Mouse (Mus musculus): ENCODE measurements around the gene Olfr954.

Olfr954 gene

GRCm38 (mm10) chr9:39456401-39456800 is at the start of gene Olfr954:
Gene Olfr954 (plus strand): TSS chr9:39456701.
- no peak for DNase-seq (ENCODE audit: low spot score)

DNA sequence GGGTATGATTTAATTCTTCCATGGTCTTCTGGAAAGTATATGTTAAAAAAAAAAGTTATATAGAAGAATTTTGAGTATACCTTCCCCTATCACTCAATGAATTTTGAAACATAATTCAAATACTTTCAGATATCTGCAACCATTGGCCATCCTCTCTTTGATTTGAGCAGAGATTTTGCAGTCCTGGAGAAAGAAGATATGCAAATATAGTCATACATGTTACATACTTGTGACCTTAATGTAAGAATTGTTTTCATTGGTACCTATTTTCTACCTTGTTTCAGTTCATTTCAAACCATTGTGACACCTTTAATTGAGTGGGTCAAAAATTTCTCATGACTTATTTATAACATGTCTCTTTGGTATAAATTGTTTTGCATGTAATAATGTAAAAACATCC is 29.5 kb upstream of the Olfr954 start, which contains the start of gene Olfr952:
Gene Olfr952 (minus strand): TSS at position 101 of the 400 bp plus-strand sequence.
- no peak for DNase-seq (ENCODE audit: low spot score)

GRCm38 (mm10) chr9:39471844-39472243 is 15.3 kb downstream of the Olfr954 start, which contains the start of gene Olfr955:
Gene Olfr955 (minus strand): TSS chr9:39471944.
- DNase-seq (ENCODE audit: low spot score), result no peak

DNA sequence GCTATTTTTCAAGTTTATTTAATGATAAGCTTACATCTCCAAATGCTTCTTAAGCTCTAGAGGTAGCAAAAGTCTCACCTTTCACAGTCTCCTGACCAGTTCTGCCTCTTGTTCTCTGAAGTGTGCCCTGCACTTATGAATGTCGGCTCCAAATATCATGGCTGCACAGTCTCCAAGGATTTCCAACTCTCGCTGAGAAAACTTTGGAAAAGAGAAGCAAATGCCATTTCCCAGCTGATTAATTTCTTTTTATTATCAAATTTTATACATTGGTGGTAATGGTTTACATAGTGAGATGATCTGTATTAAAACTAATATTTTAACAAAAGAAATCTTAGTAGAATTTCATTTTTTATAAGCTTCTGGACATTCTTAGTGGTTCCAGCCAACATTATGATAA is 37.4 kb downstream of the Olfr954 start, which contains the start of gene Olfr44:
Gene Olfr44 (minus strand): TSS at position 101 of the 400 bp plus-strand sequence.
- no peak for DNase-seq (ENCODE audit: low spot score)

- DNase-seq (ENCODE audit: low spot score), result no peak
Observed at GRCm38 (mm10) chr9:39508998-39509397, 52.5 kb downstream of the Olfr954 start.

GRCm38 (mm10) chr9:39509412-39509811 is 52.9 kb downstream of the Olfr954 start:
- no peak for DNase-seq (ENCODE audit: low spot score)

All from spleen, adult 12 weeks (tissue).